Mouse (Mus musculus) layer of hippocampus, adult 2 months (tissue): ENCODE data around the gene Glmp. TPM values are rescaled to one million over a fixed set of nuclear protein-coding genes. Genes with fewer than 3 reads are reported as not detected.
"Not testable (repeated sequence)": the region's sequence is repeated elsewhere in the genome, so short reads cannot be mapped to it uniquely, and the experiment has no call there.

ENCODE experiments used
- DNase-seq, 2 experiments: peaks; one replicate each; pipeline ENCODE4 v3.0.0; 2022; ENCODE audit warnings: low spot score in 2 of 2
- H3K27ac ChIP-seq: fragments of 200-600 bp; 2 replicates; pipeline ENCODE4 v1.8.1; 2022
- H3K4me3 ChIP-seq: fragments of 200-600 bp; 2 replicates; pipeline ENCODE4 v1.8.1; 2022; ENCODE audit warnings: mild to moderate bottlenecking
- CTCF ChIP-seq: fragments of 200-600 bp; conservative IDR thresholded peaks from 2 replicates; pipeline ENCODE4 v1.8.1; 2022; ENCODE audit warnings: antibody characterized with exemption, mild to moderate bottlenecking, moderate library complexity
- total RNA-seq, 2 experiments: library from RNA; stranded (reverse); gene quantifications; 2 replicates each; pipeline ENCODE4 v1.2.3; 2021

Glmp gene
- total RNA-seq, 2 experiments from 2014 or later = 68.9 to 77.9 TPM

DNA sequence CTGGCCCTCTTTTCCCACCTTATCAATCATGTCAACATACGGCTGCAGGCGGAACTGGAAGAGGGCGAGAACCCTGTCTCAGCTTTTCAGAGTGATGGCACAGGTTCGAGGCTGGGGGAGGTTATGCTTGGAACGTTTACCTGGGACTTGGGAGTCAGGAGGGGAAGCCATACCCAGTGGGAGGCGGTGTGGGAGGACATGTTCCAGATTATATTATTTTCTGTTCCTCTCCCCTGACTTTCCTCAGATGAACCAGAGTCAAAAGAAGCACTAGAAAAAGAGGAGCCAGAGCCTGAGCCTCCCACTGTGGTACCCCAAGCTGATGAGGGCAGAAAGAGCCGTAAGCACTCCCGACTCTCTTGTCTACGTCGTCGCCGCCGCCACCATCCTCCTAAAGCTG lies 25.9 kb downstream of the Glmp start:
- DNase-seq = no peak
- TF ChIP-seq CTCF = no peak
- Histone ChIP-seq H3K27ac (no peak overlapping the region; the same call in 1 of the 2 replicates), H3K4me3 (no peak overlapping the region)

DNA sequence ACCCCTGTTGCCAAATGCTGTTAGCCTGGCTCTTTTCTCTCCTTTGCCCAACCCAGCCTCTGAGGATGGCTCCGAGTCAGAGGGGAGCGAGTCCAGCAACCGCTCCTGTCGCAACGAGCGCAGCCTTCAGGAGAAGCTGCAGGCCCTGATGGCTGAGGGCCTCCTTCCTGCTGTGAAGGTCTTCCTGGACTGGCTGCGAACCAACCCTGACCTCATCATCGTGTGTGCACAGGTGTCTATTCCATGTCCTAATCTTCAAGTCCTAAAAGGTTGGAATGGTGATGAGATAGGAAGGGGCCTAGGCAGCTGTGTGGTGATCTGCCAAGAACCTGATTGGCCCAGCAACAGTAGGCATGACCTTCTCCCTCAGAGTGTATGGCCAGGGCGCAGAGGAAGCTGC lies 28.1 kb downstream of the Glmp start:
- no peak overlapping the region for H3K27ac ChIP-seq

DNA sequence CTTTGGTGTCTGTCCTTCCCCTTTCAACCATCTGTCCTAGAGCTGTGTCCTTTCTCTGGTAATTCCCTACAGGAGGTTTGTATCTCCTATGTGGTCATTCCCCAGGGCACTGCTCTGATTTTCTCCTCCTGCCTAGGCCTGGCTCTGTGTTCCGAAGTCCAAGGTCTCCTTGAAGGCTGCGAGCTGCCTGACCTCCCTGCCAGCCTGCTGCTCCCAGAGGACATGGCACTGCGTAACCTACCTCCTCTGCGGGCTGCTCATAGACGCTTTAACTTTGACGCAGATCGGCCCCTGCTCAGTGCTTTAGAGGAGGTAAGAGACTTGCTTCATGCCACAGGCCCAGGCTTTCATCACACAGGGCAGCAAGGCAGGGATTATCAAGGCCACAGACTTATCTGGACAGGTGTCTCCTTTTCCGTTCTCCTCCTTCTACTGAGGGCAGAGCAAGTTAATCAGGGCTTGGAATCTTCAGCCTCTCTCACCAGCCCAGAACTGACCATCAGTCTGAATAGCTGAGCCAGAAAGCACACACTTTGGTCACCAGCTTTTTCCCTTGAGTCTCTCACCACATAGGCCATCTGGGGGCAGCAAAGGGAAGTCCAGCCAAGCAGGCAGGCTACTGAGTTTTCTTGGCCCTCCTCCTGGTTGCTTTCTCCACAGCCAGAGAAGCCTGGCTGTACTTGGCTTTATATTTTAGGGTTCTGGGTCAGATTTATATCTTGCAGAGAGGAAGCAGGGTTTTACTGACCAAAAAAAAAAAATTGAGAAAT lies 29.8 kb downstream of the Glmp start:
- H3K27ac ChIP-seq = peak overlapping the region; percentile 61; the same call in 1 of the 2 replicates

More for the DNA sequence above, 28.1 kb downstream of the Glmp start:
- DNase-seq = no peak
- no peak overlapping the region for H3K4me3 ChIP-seq
- no peak for TF ChIP-seq CTCF

DNA sequence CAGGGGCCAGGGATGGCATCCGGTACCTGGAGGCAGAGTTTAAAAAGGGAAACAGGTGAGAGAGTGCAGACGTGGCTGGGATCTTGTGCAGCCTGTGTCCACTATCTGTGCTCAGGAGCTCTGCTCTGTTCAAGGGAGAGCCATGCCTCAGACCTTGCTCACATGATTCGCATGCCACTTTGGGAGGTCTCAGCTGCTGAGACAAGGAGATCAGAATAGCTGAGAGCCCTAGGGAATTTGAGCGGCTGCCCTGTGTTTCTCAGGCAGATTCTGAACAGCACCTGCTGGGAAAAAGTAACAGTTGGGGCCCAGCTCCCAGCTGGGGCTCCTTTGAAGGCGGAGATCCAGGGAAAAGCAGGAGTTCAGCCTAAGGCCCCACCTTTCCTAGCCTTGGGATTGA lies 34.8 kb downstream of the Glmp start:
- TF ChIP-seq CTCF = no peak
- H3K4me3 ChIP-seq = no peak overlapping the region
- peak overlapping the region; percentile 89 for H3K27ac ChIP-seq
- DNase-seq = no peak

More for the DNA sequence above, 29.8 kb downstream of the Glmp start:
- no peak overlapping the region for H3K4me3 ChIP-seq
- no peak for DNase-seq
- peak; percentile 67 for TF ChIP-seq CTCF

DNA sequence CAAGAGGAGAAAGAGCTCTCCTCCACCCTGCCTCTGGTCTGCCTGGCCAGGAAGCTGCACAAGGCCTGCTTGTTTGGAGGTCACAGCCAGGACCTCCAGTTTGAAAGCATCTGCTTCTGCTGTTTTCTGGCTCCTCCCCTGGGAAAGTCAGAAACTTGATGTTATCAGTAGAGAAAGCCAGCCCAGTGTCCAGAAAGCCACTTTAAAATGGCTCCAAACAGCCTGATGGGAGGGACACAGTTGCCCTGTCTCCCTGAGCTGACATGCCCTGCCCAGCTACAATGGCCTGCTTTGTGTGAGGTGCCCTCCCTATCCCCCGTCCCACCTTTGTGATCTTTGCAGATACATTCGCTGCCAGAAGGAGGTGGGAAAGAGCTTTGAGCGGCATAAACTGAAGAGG lies 35.2 kb downstream of the Glmp start:
- TF ChIP-seq CTCF = no peak
- no peak for DNase-seq
- H3K4me3 ChIP-seq = no peak overlapping the region
- H3K27ac ChIP-seq = peak overlapping the region; percentile 89

DNA sequence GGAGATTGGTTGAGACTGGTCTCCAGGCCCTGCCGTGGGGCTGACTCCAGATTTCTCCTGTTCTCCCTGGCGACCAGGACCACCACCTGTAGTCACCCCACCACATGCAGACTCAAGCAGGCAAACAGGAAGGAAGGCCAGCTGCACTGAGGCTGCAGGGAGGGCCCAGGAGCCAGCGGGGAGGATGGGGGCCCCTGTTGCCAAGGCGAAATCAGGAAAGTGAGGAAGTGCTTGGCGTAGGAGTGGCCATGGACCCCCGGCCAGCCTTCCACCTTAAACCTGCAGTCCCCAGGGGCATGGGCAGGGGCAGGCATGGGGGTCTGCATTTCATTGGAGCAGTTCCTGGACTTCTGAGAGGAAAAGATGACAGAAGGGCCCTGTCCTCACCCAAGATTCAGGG lies 36.3 kb downstream of the Glmp start:
- TF ChIP-seq CTCF = no peak
- DNase-seq = no peak
- Histone ChIP-seq H3K27ac (peak overlapping the region; percentile 89), H3K4me3 (no peak overlapping the region)

DNA sequence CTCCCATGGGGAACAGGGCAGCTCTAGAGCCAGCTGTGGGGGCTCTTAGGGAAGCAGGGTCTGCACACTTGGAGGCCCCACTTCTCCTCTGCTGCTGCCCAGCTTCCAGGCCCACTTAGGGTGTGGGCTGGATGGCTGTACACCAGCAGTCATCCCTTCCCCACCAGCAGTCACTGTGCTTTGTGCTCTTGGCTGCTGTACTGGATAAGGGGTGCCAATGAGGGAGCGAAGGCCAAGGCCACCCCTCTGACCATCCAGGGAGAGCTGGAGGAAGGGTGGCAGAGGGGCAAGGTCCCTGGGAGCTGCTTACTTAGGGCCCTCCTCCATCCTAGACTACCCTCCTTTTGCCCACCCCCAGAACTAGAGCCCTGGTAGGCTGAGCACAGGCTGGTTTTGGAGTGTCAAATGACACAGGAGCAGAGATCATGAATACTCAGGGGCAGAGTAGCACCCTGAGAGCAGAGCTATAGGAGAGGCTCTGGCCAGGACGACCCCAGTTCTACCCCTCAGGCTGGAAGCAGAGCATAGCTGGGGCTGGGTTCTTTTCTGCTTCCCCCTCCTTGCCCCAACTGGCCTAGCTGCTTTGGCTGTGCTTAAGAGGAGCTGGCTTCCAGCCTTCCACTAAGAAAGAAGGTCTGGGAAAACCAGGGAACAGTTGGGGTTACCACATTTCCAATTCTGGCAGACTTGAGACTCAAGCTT lies 36.9 kb downstream of the Glmp start:
- no peak overlapping the region for H3K4me3 ChIP-seq
- peak; percentile 37 to 49 for DNase-seq
- peak overlapping the region; percentile 89 for H3K27ac ChIP-seq

DNA sequence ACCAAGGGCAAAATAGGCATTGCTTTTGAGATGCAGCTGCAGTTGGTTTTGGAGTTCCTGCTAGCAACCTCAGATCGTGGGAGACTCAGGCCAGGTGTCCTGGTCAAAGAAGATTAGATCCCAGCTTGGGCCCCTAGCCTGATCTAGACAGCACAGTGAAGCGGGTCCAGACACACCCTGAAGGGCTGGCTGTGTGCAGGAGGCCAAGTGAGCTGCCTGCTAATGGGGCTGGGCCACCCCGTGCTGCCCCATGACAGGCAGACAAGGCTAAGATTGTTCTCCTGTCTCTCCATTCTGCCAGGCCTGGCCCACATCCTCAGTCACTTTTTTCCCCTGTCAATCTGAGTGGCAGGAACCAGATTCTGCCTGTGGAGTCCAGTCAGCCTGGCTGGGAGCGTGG lies 38.9 kb downstream of the Glmp start:
- peak; percentile 52 to 71 for DNase-seq
- Histone ChIP-seq H3K27ac (peak overlapping the region; percentile 89), H3K4me3 (no peak overlapping the region)
- TF ChIP-seq CTCF = no peak

More for the DNA sequence above, 36.9 kb downstream of the Glmp start:
- TF ChIP-seq CTCF = no peak

DNA sequence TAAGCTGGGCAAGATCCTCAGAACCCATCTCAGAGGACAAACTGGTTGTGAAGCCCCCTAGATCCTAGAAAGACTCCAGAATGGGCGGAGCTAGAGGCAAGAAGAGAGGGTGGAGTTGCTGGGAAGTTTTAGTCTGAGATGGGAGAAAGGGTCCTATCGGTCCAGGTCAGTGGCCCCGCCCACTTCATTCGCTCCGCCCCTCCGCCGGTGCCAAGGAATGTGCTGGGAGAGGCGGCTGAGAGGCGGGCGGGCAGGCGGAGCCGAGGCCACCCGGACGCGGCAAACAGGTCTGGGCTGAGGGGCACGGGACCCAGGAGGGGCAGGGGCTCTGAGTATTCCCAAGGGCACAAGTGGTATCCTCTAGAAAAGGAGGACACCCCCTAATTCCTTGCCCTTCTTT lies 39.5 kb downstream of the Glmp start, which contains the start of gene Paqr6:
Gene Paqr6, plus strand, starts transcription at position 248 of the 400 bp plus-strand sequence.
- Histone ChIP-seq H3K4me3 (peak within 1 kb of the TSS; percentile 27; the same call in 1 of the 2 replicates), H3K27ac (peak within 1 kb of the TSS; percentile 89)
- DNase-seq = peak; percentile 55
- no peak for TF ChIP-seq CTCF

DNA sequence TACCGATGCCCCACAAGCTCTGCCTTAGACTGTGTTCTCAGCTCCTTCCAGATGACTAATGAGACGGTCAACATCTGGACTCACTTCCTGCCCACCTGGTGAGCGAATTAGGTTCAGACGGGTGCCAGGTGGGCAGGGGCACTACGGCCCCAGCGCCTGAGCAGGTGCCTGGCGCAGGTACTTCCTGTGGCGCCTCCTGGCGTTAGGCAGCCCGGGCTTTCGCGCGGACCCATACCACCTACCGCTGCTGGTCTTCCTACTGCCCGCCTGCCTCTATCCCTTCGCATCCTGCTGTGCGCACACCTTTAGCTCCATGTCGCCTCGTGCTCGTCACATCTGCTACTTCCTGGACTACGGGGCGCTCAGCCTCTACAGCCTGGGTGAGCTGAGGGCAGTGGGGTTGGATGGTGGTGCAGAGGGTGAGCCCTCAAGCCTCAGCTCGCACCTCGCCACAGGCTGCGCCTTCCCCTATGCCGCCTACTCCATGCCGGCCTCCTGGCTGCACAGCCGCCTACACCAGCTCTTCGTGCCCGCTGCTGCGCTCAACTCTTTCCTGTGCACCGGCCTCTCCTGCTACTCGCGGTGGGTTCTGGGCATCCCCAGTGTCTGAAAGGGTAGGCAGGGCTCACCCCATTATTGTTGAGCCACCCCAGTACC lies 41.0 kb downstream of the Glmp start:
- Histone ChIP-seq H3K27ac (no peak overlapping the region), H3K4me3 (no peak overlapping the region)
- TF ChIP-seq CTCF = 0 out of 2 replicates have a peak, but pooled peaks have one; percentile 10
- no peak for DNase-seq

DNA sequence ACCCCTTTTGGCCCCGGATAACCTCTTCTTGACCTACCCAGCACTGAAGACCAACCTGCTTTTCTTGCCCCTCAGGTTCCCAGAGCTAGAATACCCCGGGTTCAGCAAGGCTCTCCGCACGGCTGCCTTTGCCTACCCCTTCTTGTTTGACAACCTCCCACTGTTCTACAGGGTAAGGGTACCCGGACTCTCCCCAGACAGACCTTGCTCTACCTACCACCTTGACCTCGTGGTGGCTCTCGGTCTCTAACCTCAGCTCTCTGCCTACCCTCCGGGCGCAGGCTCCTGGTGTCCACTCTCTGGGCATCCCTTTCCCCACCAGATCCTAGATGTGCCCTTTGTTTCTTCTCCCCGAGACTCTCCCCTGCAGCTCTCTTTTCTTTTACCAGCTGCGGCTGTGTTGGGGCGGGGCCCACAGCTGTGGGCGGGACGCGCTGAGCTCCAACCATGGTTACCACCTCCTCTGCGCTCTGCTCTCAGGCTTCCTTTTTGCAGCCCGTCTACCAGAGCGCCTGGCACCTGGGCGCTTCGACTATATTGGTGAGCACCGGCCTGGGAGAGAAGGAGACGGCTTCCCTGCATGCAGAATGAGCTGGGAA lies 42.1 kb downstream of the Glmp start:
- Histone ChIP-seq H3K27ac (peak overlapping the region; percentile 70; the same call in 1 of the 2 replicates), H3K4me3 (peak overlapping the region; percentile 38; the same call in 1 of the 2 replicates)
- DNase-seq = peak; percentile 47 to 51

DNA sequence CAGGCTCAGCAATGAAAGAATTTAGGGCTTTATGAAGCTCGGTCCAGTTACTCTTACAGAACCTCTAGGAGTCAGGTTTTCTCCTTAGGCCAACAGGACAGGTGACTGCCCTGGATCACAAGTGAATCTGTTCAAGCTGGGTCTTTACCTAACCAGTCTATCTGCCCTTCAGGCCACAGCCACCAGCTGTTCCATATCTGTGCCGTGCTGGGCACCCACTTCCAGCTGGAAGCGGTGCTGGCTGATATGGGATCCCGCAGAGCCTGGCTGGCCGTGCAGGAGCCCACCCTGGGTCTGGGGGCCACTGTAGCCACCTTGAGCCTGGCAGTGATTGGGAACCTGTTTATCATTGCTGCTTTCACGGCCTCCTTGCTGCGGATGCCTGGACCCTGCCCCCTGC lies 42.7 kb downstream of the Glmp start:
- H3K4me3 ChIP-seq, H3K27ac ChIP-seq, DNase-seq: not testable (repeated sequence)

DNA sequence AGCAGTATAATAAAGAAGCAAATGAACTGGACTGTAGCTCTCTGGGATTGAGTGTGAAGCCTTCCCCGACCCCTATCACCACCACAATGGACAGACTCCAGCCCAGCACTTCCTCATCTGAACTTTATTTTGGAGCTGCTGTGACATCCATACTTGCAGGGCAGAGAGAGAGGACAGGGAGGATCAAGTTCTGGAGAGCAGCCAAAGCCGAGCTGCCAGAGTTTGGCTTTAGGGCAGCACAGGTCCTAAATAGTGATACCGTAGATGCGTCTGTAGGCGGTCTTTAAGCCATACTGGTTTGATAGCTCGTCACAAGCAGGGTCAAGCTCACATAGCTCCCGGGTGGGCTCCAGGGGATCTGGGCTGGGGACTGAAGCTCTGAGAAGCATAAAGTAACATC lies 43.7 kb downstream of the Glmp start:
- DNase-seq, H3K4me3 ChIP-seq, H3K27ac ChIP-seq: not testable (repeated sequence)

DNA sequence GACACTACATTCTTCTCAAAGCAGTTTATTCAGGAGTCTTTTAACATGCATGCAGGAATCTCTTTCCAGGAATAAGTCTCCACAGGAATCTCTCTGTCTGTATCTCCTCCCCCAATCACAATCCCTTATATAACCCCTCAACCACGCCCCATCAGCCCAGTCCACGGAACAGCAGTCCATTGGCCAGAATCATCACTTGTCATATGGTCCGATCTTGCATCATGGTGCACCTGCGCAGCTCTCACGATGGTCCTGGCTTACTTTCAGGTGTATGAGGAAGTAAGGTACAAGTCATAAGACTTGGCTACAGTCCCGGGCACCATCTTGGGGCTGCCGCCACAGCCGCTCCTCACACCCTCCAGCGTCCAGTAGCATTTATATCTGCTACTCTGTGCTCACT lies 47.8 kb downstream of the Glmp start, which contains the start of gene Bglap3:
Gene Bglap3, minus strand, starts transcription at position 101 of the 400 bp plus-strand sequence.
- DNase-seq, H3K4me3 ChIP-seq, H3K27ac ChIP-seq: not testable (repeated sequence)

DNA sequence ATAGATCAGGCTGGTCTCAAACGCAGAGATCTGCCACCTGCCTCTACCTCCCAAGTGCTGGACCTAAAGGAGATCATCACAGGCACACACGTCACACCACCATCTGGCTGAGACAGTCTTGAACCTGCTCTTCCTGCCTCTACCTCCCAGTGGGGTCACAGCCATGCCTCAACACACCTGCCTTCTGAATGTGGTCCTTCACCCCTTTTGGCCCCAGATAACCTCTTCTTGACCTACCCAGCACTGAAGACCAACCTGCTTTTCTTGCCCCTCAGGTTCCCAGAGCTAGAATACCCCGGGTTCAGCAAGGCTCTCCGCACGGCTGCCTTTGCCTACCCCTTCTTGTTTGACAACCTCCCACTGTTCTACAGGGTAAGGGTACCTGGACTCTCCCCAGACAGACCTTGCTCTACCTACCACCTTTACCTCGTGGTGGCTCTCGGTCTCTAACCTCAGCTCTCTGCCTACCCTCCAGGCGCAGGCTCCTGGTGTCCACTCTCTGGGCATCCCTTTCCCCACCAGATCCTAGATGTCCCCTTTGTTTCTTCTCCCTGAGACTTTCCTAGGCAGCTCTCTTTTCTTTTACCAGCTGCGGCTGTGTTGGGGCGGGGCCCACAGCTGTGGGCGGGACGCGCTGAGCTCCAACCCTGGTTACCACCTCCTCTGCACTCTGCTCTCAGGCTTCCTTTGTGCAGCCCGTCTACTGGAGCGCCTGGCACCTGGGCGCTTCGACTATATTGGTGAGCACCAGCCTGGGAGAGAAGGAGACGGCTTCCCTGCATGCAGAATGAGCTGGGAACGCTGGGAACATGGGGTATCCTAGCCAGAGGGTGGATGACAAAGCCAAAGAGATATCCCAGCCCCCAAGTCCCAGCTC lies 51.2 kb downstream of the Glmp start:
- not testable (repeated sequence) for DNase-seq
- peak overlapping the region; percentile 53; the same call in 1 of the 2 replicates for H3K27ac ChIP-seq
- H3K4me3 ChIP-seq = peak overlapping the region; percentile 18; the same call in 1 of the 2 replicates

DNA sequence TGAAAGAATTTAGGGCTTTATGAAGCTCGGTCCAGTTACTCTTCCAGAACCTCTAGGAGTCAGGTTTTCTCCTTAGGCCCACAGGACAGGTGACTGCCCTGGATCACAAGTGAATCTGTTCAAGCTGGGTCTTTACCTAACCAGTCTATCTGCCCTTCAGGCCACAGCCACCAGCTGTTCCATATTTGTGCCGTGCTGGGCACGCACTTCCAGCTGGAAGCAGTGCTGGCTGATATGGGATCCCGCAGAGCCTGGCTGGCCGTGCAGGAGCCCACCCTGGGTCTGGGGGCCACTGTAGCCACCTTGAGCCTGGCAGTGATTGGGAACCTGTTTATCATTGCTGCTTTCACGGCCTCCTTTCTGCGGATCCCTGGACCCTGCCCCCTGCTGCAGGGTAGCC lies 51.8 kb downstream of the Glmp start:
- Histone ChIP-seq H3K4me3 (peak overlapping the region; percentile 18; the same call in 1 of the 2 replicates), H3K27ac (peak overlapping the region; percentile 53; the same call in 1 of the 2 replicates)
- not testable (repeated sequence) for DNase-seq
